Mouse (Mus musculus) left cerebral cortex, postnatal 14 days (tissue): ENCODE measurements at regions not wholly inside any gene's neighbourhood (a gene's known extent, or its start where the extent isn't known, plus 50 kb on each side); places are given as distances from the start of the nearest gene placed in this dataset.

Source experiments
- DNase-seq, 2 experiments: peaks; one replicate each; pipeline ENCODE4 v3.0.0; 2021 to 2022; ENCODE audit warnings: low spot score in 2 of 2, mixed read lengths in 1 of 2
- intact Hi-C: fragments of 180-260 bp; cut with DNase I; formaldehyde crosslinking; loops from one replicate; pipeline ENCODE4 v1.15.1; 2025

GRCm38 (mm10) chr16:91156506-91156905 lies 61.6 kb upstream of the 4932438H23Rik start:
- intact Hi-C loops: no loop called here
- DNase-seq: no peak

- intact Hi-C loops: loop anchor here (5.0 kb wide), 2 partner anchors 78 to 187 kb away; no protein-coding TSS in a partner anchor
- peak in 1 of 2 experiments; percentile 27 for DNase-seq
Observed at GRCm38 (mm10) chr16:91160679-91161078, 64.6 kb upstream of the Olig2 start.

GRCm38 (mm10) chr16:91161616-91162015 lies 63.6 kb upstream of the Olig2 start:
- intact Hi-C loops: loop anchor here (5.0 kb wide), 2 partner anchors 79 to 186 kb away; no protein-coding TSS in a partner anchor
- no peak for DNase-seq

- no peak for DNase-seq
- intact Hi-C loops: loop anchor here (5.0 kb wide), 2 partner anchors 80 to 185 kb away; no protein-coding TSS in a partner anchor
Observed at GRCm38 (mm10) chr16:91162381-91162780, 62.9 kb upstream of the Olig2 start.

- DNase-seq: no peak
- intact Hi-C loops: loop anchor here (5.0 kb wide), 1 partner anchor 56 kb away; no protein-coding TSS in a partner anchor
Observed at GRCm38 (mm10) chr16:91165906-91166305, 59.4 kb upstream of the Olig2 start.

GRCm38 (mm10) chr16:91166866-91167265 lies 58.4 kb upstream of the Olig2 start:
- DNase-seq: peak; percentile 66 to 71
- intact Hi-C loops: loop anchor here (5.0 kb wide), 1 partner anchor 55 kb away; no protein-coding TSS in a partner anchor

- DNase-seq: no peak
- intact Hi-C loops: loop anchor here (5.0 kb wide), 1 partner anchor 54 kb away; no protein-coding TSS in a partner anchor
Observed at GRCm38 (mm10) chr16:91168398-91168797, 56.9 kb upstream of the Olig2 start.

- intact Hi-C loops: loop anchor here (5.0 kb wide), 1 partner anchor 52 kb away; no protein-coding TSS in a partner anchor
- no peak for DNase-seq
Observed at GRCm38 (mm10) chr16:91169829-91170228, 55.4 kb upstream of the Olig2 start.

GRCm38 (mm10) chr16:91171911-91172440 lies 53.3 kb upstream of the Olig2 start:
- intact Hi-C loops: no loop called here

GRCm38 (mm10) chr16:91172510-91172909 lies 52.7 kb upstream of the Olig2 start:
- DNase-seq: no peak
- intact Hi-C loops: no loop called here

More at GRCm38 (mm10) chr16:91171911-91172440, 53.3 kb upstream of the Olig2 start:
- no peak for DNase-seq

- DNase-seq: no peak
- intact Hi-C loops: no loop called here
Observed at GRCm38 (mm10) chr16:91173241-91173640, 52.0 kb upstream of the Olig2 start.

- intact Hi-C loops: no loop called here
- no peak for DNase-seq
Observed at GRCm38 (mm10) chr16:91173870-91174278, 51.4 kb upstream of the Olig2 start.

GRCm38 (mm10) chr16:91174401-91174800 lies 50.9 kb upstream of the Olig2 start:
- DNase-seq: no peak
- intact Hi-C loops: no loop called here
